Mouse (Mus musculus): ENCODE results near the gene Cx3cl1. TPM values are rescaled to one million over a fixed set of nuclear protein-coding genes. Genes with fewer than 3 reads are reported as not detected.

Gene Cx3cl1
- polyA plus RNA-seq, 1 experiment from 2014 or later: 8.1 TPM

DNA sequence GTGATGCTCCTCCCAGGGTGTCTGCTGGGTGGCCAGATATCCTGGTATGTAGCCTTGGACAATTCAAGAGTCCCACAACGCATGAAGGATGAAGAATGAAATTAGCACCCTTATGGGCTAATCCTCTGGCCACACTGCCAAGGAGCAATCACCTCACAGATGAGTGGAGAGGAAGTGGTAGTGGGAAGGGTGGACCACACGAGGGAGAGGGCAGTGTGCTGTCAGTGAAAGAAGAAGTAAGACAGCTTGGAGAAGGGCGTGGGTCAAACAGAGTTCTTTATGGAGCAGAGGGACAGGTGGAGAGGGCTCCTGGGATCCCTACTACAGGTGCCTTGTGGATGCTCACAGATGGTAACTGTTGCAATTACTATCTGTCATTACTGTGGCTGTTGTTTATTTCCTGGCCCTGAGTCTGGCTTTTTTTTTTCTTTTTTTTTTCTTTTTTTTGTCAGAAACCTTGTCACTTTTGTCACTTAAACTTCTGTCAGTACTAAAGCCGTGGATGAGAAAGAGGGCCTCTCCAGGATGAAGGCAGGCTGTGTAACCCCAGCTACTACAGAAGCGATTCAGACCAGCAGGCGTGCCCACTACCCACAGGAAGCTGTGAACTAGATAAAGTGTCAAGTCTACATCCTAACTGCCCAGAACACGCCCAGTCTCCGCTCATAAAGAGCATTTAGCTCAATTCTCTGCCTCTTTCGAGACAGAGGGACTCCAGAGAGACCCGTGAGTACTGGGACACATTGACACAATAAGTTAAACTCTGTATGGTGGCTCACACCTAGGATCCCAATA is 32.9 kb downstream of the Cx3cl1 start:
- ATAC-seq (ENCODE audit: insufficient number of reproducible peaks, insufficient read depth, low FRiP score, low read depth): no peak
- H3K4me2 ChIP-seq (ENCODE audit: low read length): no peak overlapping the region
- no peaks in the 10 kb centered on the region for H3K9me3 ChIP-seq (ENCODE audit: control insufficient read depth, low read length)
- H3K27me3 ChIP-seq (ENCODE audit: control insufficient read depth, insufficient read depth, low read length): no peaks in the 10 kb centered on the region
- WGBS: 66% methylated on average over 10 of the region's 10 CpGs
- peaks cover 8 to 20% of the 10 kb centered on the region in 2 experiments; a peak in 3 of 4 replicates for H3K4me1 ChIP-seq (ENCODE audit: control insufficient read depth in 2 of 2, insufficient read depth in 2 of 2, low read length in 2 of 2)
- no peaks in the 10 kb centered on the region for H3K36me3 ChIP-seq (ENCODE audit: control insufficient read depth, insufficient read depth, low read length)
- H3K9ac ChIP-seq (ENCODE audit: low read length): no peak overlapping the region
- H3K27ac ChIP-seq (replicated peaks in 1 of 2; ENCODE audit: control insufficient read depth in 1 of 2, insufficient read depth in 1 of 2, low read depth in 2 of 2, low read length in 2 of 2): no peak overlapping the region
- H3K4me3 ChIP-seq (ENCODE audit: control insufficient read depth in 1 of 2, insufficient read depth in 1 of 2, low read depth in 1 of 2, low read length in 2 of 2): no peak overlapping the region

DNA sequence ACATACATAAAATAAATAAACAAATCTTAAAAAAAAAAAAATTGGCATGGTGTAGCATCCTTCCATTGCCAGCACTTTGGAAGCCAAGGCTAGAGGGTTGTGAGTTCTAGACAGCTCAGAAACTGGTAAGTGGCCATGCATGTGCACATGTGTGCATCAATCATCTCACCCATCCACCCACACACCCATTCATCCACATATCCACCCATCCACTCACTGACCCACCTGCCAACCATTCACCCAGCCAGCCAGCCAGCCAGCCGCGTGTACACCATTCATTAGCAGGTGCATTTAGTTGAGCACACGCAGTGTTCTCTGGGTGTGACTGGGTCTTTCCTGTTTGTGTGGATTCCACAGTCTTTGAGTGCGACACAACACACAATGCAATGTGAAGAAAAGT is 34.0 kb downstream of the Cx3cl1 start:
- Histone ChIP-seq H3K4me1 (ENCODE audit: control insufficient read depth in 2 of 2, insufficient read depth in 2 of 2, low read length in 2 of 2) (peaks cover 8 to 13% of the 10 kb centered on the region in 2 experiments; a peak in 3 of 4 replicates), H3K4me3 (ENCODE audit: control insufficient read depth in 1 of 2, insufficient read depth in 1 of 2, low read depth in 1 of 2, low read length in 2 of 2) (no peak overlapping the region), H3K27ac (replicated peaks in 1 of 2; ENCODE audit: control insufficient read depth in 1 of 2, insufficient read depth in 1 of 2, low read depth in 2 of 2, low read length in 2 of 2) (no peak overlapping the region), H3K4me2 (ENCODE audit: low read length) (no peak overlapping the region), H3K9ac (ENCODE audit: low read length) (no peak overlapping the region), H3K9me3 (ENCODE audit: control insufficient read depth, low read length) (no peaks in the 10 kb centered on the region), H3K36me3 (ENCODE audit: control insufficient read depth, insufficient read depth, low read length) (no peaks in the 10 kb centered on the region), H3K27me3 (ENCODE audit: control insufficient read depth, insufficient read depth, low read length) (no peaks in the 10 kb centered on the region)
- WGBS: 81% methylated on average over 4 of the region's 4 CpGs
- no peak for ATAC-seq (ENCODE audit: insufficient number of reproducible peaks, insufficient read depth, low FRiP score, low read depth)

- no peak overlapping the region for H3K27ac ChIP-seq (replicated peaks in 1 of 2; ENCODE audit: control insufficient read depth in 1 of 2, insufficient read depth in 1 of 2, low read depth in 2 of 2, low read length in 2 of 2)
Measured at GRCm38 (mm10) chr8:94807506-94807905, 35.7 kb downstream of the Cx3cl1 start.

GRCm38 (mm10) chr8:94808372-94808771 is 36.6 kb downstream of the Cx3cl1 start:
- 80% methylated on average over 6 of the region's 6 CpGs for WGBS
- no peaks in the 10 kb centered on the region for H3K27me3 ChIP-seq (ENCODE audit: control insufficient read depth, insufficient read depth, low read length)
- ATAC-seq (ENCODE audit: insufficient number of reproducible peaks, insufficient read depth, low FRiP score, low read depth): no peak
- H3K36me3 ChIP-seq (ENCODE audit: control insufficient read depth, insufficient read depth, low read length): no peaks in the 10 kb centered on the region
- H3K27ac ChIP-seq (replicated peaks in 1 of 2; ENCODE audit: control insufficient read depth in 1 of 2, insufficient read depth in 1 of 2, low read depth in 2 of 2, low read length in 2 of 2): no peak overlapping the region
- H3K4me3 ChIP-seq (ENCODE audit: control insufficient read depth in 1 of 2, insufficient read depth in 1 of 2, low read depth in 1 of 2, low read length in 2 of 2): no peak overlapping the region
- no peaks in the 10 kb centered on the region for H3K9me3 ChIP-seq (ENCODE audit: control insufficient read depth, low read length)
- peaks cover 4 to 6% of the 10 kb centered on the region in 2 experiments; a peak in 1 of 4 replicates for H3K4me1 ChIP-seq (ENCODE audit: control insufficient read depth in 2 of 2, insufficient read depth in 2 of 2, low read length in 2 of 2)
- H3K9ac ChIP-seq (ENCODE audit: low read length): no peak overlapping the region
- H3K4me2 ChIP-seq (ENCODE audit: low read length): no peak overlapping the region

More at GRCm38 (mm10) chr8:94807506-94807905, 35.7 kb downstream of the Cx3cl1 start:
- H3K9me3 ChIP-seq (ENCODE audit: control insufficient read depth, low read length): no peaks in the 10 kb centered on the region
- peaks cover 4% of the 10 kb centered on the region in 2 experiments; a peak in 2 of 4 replicates for H3K4me1 ChIP-seq (ENCODE audit: control insufficient read depth in 2 of 2, insufficient read depth in 2 of 2, low read length in 2 of 2)
- H3K4me2 ChIP-seq (ENCODE audit: low read length): no peak overlapping the region
- no peak overlapping the region for H3K9ac ChIP-seq (ENCODE audit: low read length)
- H3K27me3 ChIP-seq (ENCODE audit: control insufficient read depth, insufficient read depth, low read length): no peaks in the 10 kb centered on the region
- WGBS: 55% methylated on average over 7 of the region's 7 CpGs
- H3K4me3 ChIP-seq (ENCODE audit: control insufficient read depth in 1 of 2, insufficient read depth in 1 of 2, low read depth in 1 of 2, low read length in 2 of 2): no peak overlapping the region
- H3K36me3 ChIP-seq (ENCODE audit: control insufficient read depth, insufficient read depth, low read length): no peaks in the 10 kb centered on the region
- ATAC-seq (ENCODE audit: insufficient number of reproducible peaks, insufficient read depth, low FRiP score, low read depth): no peak

- H3K27ac ChIP-seq (replicated peaks in 1 of 2; ENCODE audit: control insufficient read depth in 1 of 2, insufficient read depth in 1 of 2, low read depth in 2 of 2, low read length in 2 of 2): no peak within 1 kb of the TSS
- no peaks in the 10 kb centered on the region for H3K9me3 ChIP-seq (ENCODE audit: control insufficient read depth, low read length)
- H3K9ac ChIP-seq (ENCODE audit: low read length): no peak within 1 kb of the TSS
- H3K4me3 ChIP-seq (ENCODE audit: control insufficient read depth in 1 of 2, insufficient read depth in 1 of 2, low read depth in 1 of 2, low read length in 2 of 2): no peak within 1 kb of the TSS
- H3K36me3 ChIP-seq (ENCODE audit: control insufficient read depth, insufficient read depth, low read length): no peaks in the 10 kb centered on the region
- no peaks in the 10 kb centered on the region for H3K27me3 ChIP-seq (ENCODE audit: control insufficient read depth, insufficient read depth, low read length)
- 14% methylated on average over 3 of the region's 3 CpGs for WGBS
- H3K4me1 ChIP-seq (ENCODE audit: control insufficient read depth in 2 of 2, insufficient read depth in 2 of 2, low read length in 2 of 2): peaks cover 0 to 3% of the 10 kb centered on the region in 2 experiments; a peak in 1 of 4 replicates
- H3K4me2 ChIP-seq (ENCODE audit: low read length): no peak within 1 kb of the TSS
- no peak for ATAC-seq (ENCODE audit: insufficient number of reproducible peaks, insufficient read depth, low FRiP score, low read depth)
Measured at GRCm38 (mm10) chr8:94810153-94810552, 38.3 kb downstream of the Cx3cl1 start, which contains the start of gene Ccl17. TSS of gene Ccl17 (plus strand) at chr8:94810453.

DNA sequence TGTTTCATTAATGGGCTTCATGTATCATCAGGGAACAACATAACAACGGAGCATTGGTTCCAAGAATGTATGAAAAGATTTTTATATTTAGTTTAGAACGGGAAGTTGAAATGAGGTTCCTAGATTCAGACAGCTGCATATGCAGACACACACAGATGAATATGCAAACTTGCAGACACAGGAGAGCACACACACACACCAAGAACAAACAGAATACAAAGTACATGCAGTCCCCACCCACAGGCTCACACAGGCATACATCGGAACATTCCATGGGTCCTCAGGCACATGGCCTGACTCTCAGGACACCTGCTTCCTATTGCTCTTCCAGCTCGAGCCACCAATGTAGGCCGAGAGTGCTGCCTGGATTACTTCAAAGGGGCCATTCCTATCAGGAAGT is 39.0 kb downstream of the Cx3cl1 start:
- WGBS: 72% methylated on average over 5 of the region's 5 CpGs

DNA sequence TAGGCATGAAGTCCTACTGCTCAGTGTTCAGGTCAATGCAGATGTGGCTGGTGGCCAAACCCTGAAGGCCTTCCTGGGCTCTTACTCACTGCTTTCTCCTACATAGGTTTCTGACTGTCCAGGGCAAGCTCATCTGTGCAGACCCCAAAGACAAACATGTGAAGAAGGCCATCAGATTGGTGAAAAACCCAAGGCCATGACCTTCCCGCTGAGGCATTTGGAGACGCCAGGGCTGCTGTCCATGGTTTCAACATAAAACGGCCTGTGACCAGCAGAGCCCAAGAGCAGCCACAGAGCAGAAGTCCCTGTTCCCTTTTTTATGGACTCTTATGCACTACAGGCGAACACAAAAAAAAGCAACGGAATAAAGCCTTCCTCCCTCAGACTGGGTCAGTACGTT is 39.8 kb downstream of the Cx3cl1 start:
- WGBS: 58% methylated on average over 6 of the region's 6 CpGs
- Histone ChIP-seq H3K4me2 (ENCODE audit: low read length) (no peak overlapping the region), H3K4me3 (ENCODE audit: control insufficient read depth in 1 of 2, insufficient read depth in 1 of 2, low read depth in 1 of 2, low read length in 2 of 2) (no peak overlapping the region), H3K4me1 (ENCODE audit: control insufficient read depth in 2 of 2, insufficient read depth in 2 of 2, low read length in 2 of 2) (peaks cover 0 to 3% of the 10 kb centered on the region in 2 experiments; a peak in 1 of 4 replicates), H3K27ac (replicated peaks in 1 of 2; ENCODE audit: control insufficient read depth in 1 of 2, insufficient read depth in 1 of 2, low read depth in 2 of 2, low read length in 2 of 2) (no peak overlapping the region), H3K27me3 (ENCODE audit: control insufficient read depth, insufficient read depth, low read length) (no peaks in the 10 kb centered on the region), H3K36me3 (ENCODE audit: control insufficient read depth, insufficient read depth, low read length) (no peaks in the 10 kb centered on the region), H3K9ac (ENCODE audit: low read length) (no peak overlapping the region), H3K9me3 (ENCODE audit: control insufficient read depth, low read length) (no peaks in the 10 kb centered on the region)
- ATAC-seq (ENCODE audit: insufficient number of reproducible peaks, insufficient read depth, low FRiP score, low read depth): no peak

More for the DNA sequence above, 39.0 kb downstream of the Cx3cl1 start:
- H3K4me1 ChIP-seq (ENCODE audit: control insufficient read depth in 2 of 2, insufficient read depth in 2 of 2, low read length in 2 of 2): peaks cover 0 to 3% of the 10 kb centered on the region in 2 experiments; a peak in 1 of 4 replicates
- H3K4me3 ChIP-seq (ENCODE audit: control insufficient read depth in 1 of 2, insufficient read depth in 1 of 2, low read depth in 1 of 2, low read length in 2 of 2): no peak overlapping the region
- no peak for ATAC-seq (ENCODE audit: insufficient number of reproducible peaks, insufficient read depth, low FRiP score, low read depth)
- H3K36me3 ChIP-seq (ENCODE audit: control insufficient read depth, insufficient read depth, low read length): no peaks in the 10 kb centered on the region
- H3K27me3 ChIP-seq (ENCODE audit: control insufficient read depth, insufficient read depth, low read length): no peaks in the 10 kb centered on the region
- no peak overlapping the region for H3K27ac ChIP-seq (replicated peaks in 1 of 2; ENCODE audit: control insufficient read depth in 1 of 2, insufficient read depth in 1 of 2, low read depth in 2 of 2, low read length in 2 of 2)
- no peaks in the 10 kb centered on the region for H3K9me3 ChIP-seq (ENCODE audit: control insufficient read depth, low read length)
- H3K9ac ChIP-seq (ENCODE audit: low read length): no peak overlapping the region
- no peak overlapping the region for H3K4me2 ChIP-seq (ENCODE audit: low read length)
